Mouse (Mus musculus): Measurements from ENCODE around the gene Ppa2. TPM values are rescaled to one million over a fixed set of nuclear protein-coding genes. Genes with fewer than 3 reads are reported as not detected.

The Ppa2 gene
- polyA plus RNA-seq (2012; ENCODE audit: insufficient read depth, insufficient read length, missing spikeins): 161 and 166 TPM in 2 replicates

- H3K27ac ChIP-seq (replicated peaks; ENCODE audit: low read depth, low read length): peak within 1 kb of the TSS; percentile 71
- H3K4me1 ChIP-seq (ENCODE audit: control insufficient read depth, insufficient read depth, insufficient read length, low read length): no peaks in the 10 kb centered on the region
- peak within 1 kb of the TSS; percentile 85 for H3K4me3 ChIP-seq (ENCODE audit: insufficient read depth, low read depth, low read length)
These were observed at the start of gene Ppa2 for GRCm38 (mm10) chr3:133309954-133310808. Ppa2 (plus strand) TSS chr3:133310110.

GRCm38 (mm10) chr3:133271887-133272286, 38.0 kb upstream of the Ppa2 start:
- no peaks in the 10 kb centered on the region for H3K4me1 ChIP-seq (ENCODE audit: control insufficient read depth, insufficient read depth, insufficient read length, low read length)
- no peak overlapping the region for H3K4me3 ChIP-seq (ENCODE audit: insufficient read depth, low read depth, low read length)
- no peak overlapping the region for H3K27ac ChIP-seq (replicated peaks; ENCODE audit: low read depth, low read length)

- Histone ChIP-seq H3K4me3 (ENCODE audit: insufficient read depth, low read depth, low read length) (no peak overlapping the region), H3K27ac (replicated peaks; ENCODE audit: low read depth, low read length) (no peak overlapping the region), H3K4me1 (ENCODE audit: control insufficient read depth, insufficient read depth, insufficient read length, low read length) (no peaks in the 10 kb centered on the region)
These were observed 25.3 kb upstream of the Ppa2 start for GRCm38 (mm10) chr3:133284587-133284986.

GRCm38 (mm10) chr3:133288795-133289194, 21.1 kb upstream of the Ppa2 start:
- H3K4me1 ChIP-seq (ENCODE audit: control insufficient read depth, insufficient read depth, insufficient read length, low read length): no peaks in the 10 kb centered on the region
- H3K4me3 ChIP-seq (ENCODE audit: insufficient read depth, low read depth, low read length): no peak overlapping the region
- no peak overlapping the region for H3K27ac ChIP-seq (replicated peaks; ENCODE audit: low read depth, low read length)

- H3K4me1 ChIP-seq (ENCODE audit: control insufficient read depth, insufficient read depth, insufficient read length, low read length): no peaks in the 10 kb centered on the region
- H3K27ac ChIP-seq (replicated peaks; ENCODE audit: low read depth, low read length): no peak overlapping the region
- no peak overlapping the region for H3K4me3 ChIP-seq (ENCODE audit: insufficient read depth, low read depth, low read length)
These were observed 5.6 kb upstream of the Ppa2 start for GRCm38 (mm10) chr3:133304328-133304727.

- Histone ChIP-seq H3K4me3 (ENCODE audit: insufficient read depth, low read depth, low read length) (no peak overlapping the region), H3K27ac (replicated peaks; ENCODE audit: low read depth, low read length) (no peak overlapping the region), H3K4me1 (ENCODE audit: control insufficient read depth, insufficient read depth, insufficient read length, low read length) (no peaks in the 10 kb centered on the region)
These were observed 1.5 kb upstream of the Ppa2 start for GRCm38 (mm10) chr3:133308361-133308760.

- Histone ChIP-seq H3K27ac (replicated peaks; ENCODE audit: low read depth, low read length) (no peak overlapping the region), H3K4me3 (ENCODE audit: insufficient read depth, low read depth, low read length) (peak overlapping the region; percentile 85; the same call in 1 of the 2 replicates), H3K4me1 (ENCODE audit: control insufficient read depth, insufficient read depth, insufficient read length, low read length) (no peaks in the 10 kb centered on the region)
These were observed 551 bp upstream of the Ppa2 start for GRCm38 (mm10) chr3:133309359-133309758.

- H3K27ac ChIP-seq (replicated peaks; ENCODE audit: low read depth, low read length): peak overlapping the region; percentile 71
- peak overlapping the region; percentile 85 for H3K4me3 ChIP-seq (ENCODE audit: insufficient read depth, low read depth, low read length)
- no peaks in the 10 kb centered on the region for H3K4me1 ChIP-seq (ENCODE audit: control insufficient read depth, insufficient read depth, insufficient read length, low read length)
These were observed 884 bp downstream of the Ppa2 start for GRCm38 (mm10) chr3:133310809-133311179.

- Histone ChIP-seq H3K27ac (replicated peaks; ENCODE audit: low read depth, low read length) (no peak overlapping the region), H3K4me3 (ENCODE audit: insufficient read depth, low read depth, low read length) (no peak overlapping the region), H3K4me1 (ENCODE audit: control insufficient read depth, insufficient read depth, insufficient read length, low read length) (no peaks in the 10 kb centered on the region)
These were observed 2.4 kb downstream of the Ppa2 start for GRCm38 (mm10) chr3:133312331-133312730.

GRCm38 (mm10) chr3:133312850-133313249, 2.9 kb downstream of the Ppa2 start:
- Histone ChIP-seq H3K4me1 (ENCODE audit: control insufficient read depth, insufficient read depth, insufficient read length, low read length) (no peaks in the 10 kb centered on the region), H3K27ac (replicated peaks; ENCODE audit: low read depth, low read length) (no peak overlapping the region), H3K4me3 (ENCODE audit: insufficient read depth, low read depth, low read length) (no peak overlapping the region)

- no peak overlapping the region for H3K27ac ChIP-seq (replicated peaks; ENCODE audit: low read depth, low read length)
- no peak overlapping the region for H3K4me3 ChIP-seq (ENCODE audit: insufficient read depth, low read depth, low read length)
- H3K4me1 ChIP-seq (ENCODE audit: control insufficient read depth, insufficient read depth, insufficient read length, low read length): no peaks in the 10 kb centered on the region
These were observed 3.7 kb downstream of the Ppa2 start for GRCm38 (mm10) chr3:133313491-133314199.

- no peak overlapping the region for H3K27ac ChIP-seq (replicated peaks; ENCODE audit: low read depth, low read length)
- H3K4me1 ChIP-seq (ENCODE audit: control insufficient read depth, insufficient read depth, insufficient read length, low read length): no peaks in the 10 kb centered on the region
- no peak overlapping the region for H3K4me3 ChIP-seq (ENCODE audit: insufficient read depth, low read depth, low read length)
These were observed 4.6 kb downstream of the Ppa2 start for GRCm38 (mm10) chr3:133314475-133314874.

- Histone ChIP-seq H3K4me1 (ENCODE audit: control insufficient read depth, insufficient read depth, insufficient read length, low read length) (no peaks in the 10 kb centered on the region), H3K27ac (replicated peaks; ENCODE audit: low read depth, low read length) (no peak overlapping the region), H3K4me3 (ENCODE audit: insufficient read depth, low read depth, low read length) (no peak overlapping the region)
These were observed 5.1 kb downstream of the Ppa2 start for GRCm38 (mm10) chr3:133315011-133315410.

- no peak overlapping the region for H3K4me3 ChIP-seq (ENCODE audit: insufficient read depth, low read depth, low read length)
- H3K27ac ChIP-seq (replicated peaks; ENCODE audit: low read depth, low read length): no peak overlapping the region
- H3K4me1 ChIP-seq (ENCODE audit: control insufficient read depth, insufficient read depth, insufficient read length, low read length): no peaks in the 10 kb centered on the region
These were observed 5.7 kb downstream of the Ppa2 start for GRCm38 (mm10) chr3:133315647-133316046.

- Histone ChIP-seq H3K4me3 (ENCODE audit: insufficient read depth, low read depth, low read length) (no peak overlapping the region), H3K4me1 (ENCODE audit: control insufficient read depth, insufficient read depth, insufficient read length, low read length) (no peaks in the 10 kb centered on the region), H3K27ac (replicated peaks; ENCODE audit: low read depth, low read length) (no peak overlapping the region)
These were observed 7.9 kb downstream of the Ppa2 start for GRCm38 (mm10) chr3:133317845-133318244.
